Mouse (Mus musculus) megakaryocyte, embryonic 14.5 days (primary cell): ENCODE data around the gene Erich6. TPM values are rescaled to one million over a fixed set of nuclear protein-coding genes. Genes with fewer than 3 reads are reported as not detected.
A peak's percentile ranks its signal among the peaks of the same experiment; 100 is the strongest.

Source experiments
- H3K27me3 ChIP-seq: replicated peaks from 2 replicates; pipeline ENCODE3; 2012; ENCODE audit warnings: inconsistent platforms
- H3K36me3 ChIP-seq: replicated peaks from 2 replicates; pipeline ENCODE3; 2012; ENCODE audit warnings: low read length, inconsistent platforms, mixed read lengths
- H3K4me1 ChIP-seq: 2 replicates; pipeline ENCODE4 v1.6.1; 2012; ENCODE audit warnings: inconsistent platforms
- H3K4me3 ChIP-seq: replicated peaks from 2 replicates; pipeline ENCODE3; 2012; ENCODE audit warnings: moderate library complexity, mild to moderate bottlenecking, inconsistent platforms
- H3K9me3 ChIP-seq: 2 replicates; pipeline ENCODE4 v1.6.1; 2012; ENCODE audit warnings: inconsistent platforms
- FLI1 ChIP-seq: IDR thresholded peaks from 2 replicates; pipeline ENCODE4 v1.6.1; 2012; ENCODE audit warnings: low read length, inconsistent platforms, mixed read lengths
- GATA1 ChIP-seq: IDR thresholded peaks from 3 replicates; pipeline ENCODE4 v1.6.1; 2012; ENCODE audit warnings: mixed read lengths, low read length, inconsistent platforms, borderline replicate concordance
- polyA plus RNA-seq: library from polyadenylated mRNA; stranded (reverse); fragments of >175 nt; gene quantifications from 2 replicates; pipeline ENCODE4 v1.2.3, GENCODE M21; 2012; ENCODE audit warnings: low replicate concordance; ENCODE audit not compliant: insufficient read depth

Gene Erich6
- polyA plus RNA-seq, 1 experiment = not detected

DNA sequence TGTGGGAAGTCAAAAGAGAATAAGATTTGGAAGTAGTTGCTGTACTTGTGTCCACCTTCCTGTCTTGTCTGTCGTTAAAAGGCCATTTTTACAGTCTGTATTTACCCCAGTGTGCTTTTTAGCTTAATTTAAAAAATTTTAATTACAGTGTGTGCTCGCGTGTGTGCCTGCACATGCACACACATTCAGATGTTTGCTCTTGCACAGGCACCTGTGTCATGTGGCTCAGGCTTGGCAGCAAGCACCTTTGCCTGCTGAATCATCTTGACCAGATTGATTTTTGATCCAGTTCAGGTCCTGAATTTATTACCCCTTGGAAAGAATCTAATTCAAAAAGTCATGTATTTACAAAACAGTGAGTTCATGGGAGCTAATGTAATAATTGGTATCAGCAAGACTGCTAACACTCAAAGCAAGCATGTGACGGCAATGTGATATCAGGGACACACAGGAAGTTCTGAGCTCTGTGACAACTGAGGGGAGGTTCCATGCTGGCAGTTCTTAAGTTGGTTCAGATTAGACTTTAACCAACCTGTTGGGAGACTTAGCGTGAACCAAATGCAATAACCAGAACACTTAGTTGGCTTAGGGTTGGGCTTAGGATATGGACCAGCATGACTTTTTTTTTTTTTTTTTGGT lies 54.1 kb downstream of the Erich6 start:
- Histone ChIP-seq H3K27me3 (no peaks in the 10 kb centered on the region), H3K4me3 (peak overlapping the region; percentile 78), H3K4me1 (peaks cover 52% of the 10 kb centered on the region), H3K36me3 (peaks cover 40% of the 10 kb centered on the region), H3K9me3 (no peaks in the 10 kb centered on the region)
- TF ChIP-seq GATA1 = no peak
- no peak for TF ChIP-seq FLI1

GRCm38 (mm10) chr3:58582297-58582696 lies 54.7 kb downstream of the Erich6 start:
- peaks cover 53% of the 10 kb centered on the region for H3K4me1 ChIP-seq
- peaks cover 34% of the 10 kb centered on the region for H3K36me3 ChIP-seq

DNA sequence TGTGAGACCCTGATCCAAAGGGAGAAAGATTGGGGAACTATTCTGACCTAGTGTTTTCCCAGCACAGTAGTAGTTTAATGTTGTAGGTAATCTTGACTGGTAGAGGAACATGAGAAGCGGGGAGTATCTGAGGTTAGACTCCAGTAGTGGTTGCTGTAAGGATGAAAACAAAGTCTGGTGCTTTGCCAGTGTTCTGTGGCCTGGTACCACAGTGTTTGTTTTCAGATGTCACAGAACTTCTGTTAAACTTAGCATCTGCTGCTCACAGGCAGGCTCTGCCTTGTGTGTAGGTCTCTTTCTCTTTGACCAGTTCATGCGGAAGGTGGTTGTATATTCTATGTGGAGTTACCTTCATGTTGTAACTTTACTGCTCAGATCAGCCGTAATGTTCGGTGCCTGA lies 55.5 kb downstream of the Erich6 start:
- Histone ChIP-seq H3K4me1 (peaks cover 53% of the 10 kb centered on the region), H3K27me3 (no peaks in the 10 kb centered on the region), H3K4me3 (peak overlapping the region; percentile 16), H3K9me3 (no peaks in the 10 kb centered on the region), H3K36me3 (peaks cover 28% of the 10 kb centered on the region)
- TF ChIP-seq GATA1 = no peak

More at GRCm38 (mm10) chr3:58582297-58582696, 54.7 kb downstream of the Erich6 start:
- no peak for TF ChIP-seq GATA1
- no peak for TF ChIP-seq FLI1
- H3K9me3 ChIP-seq = no peaks in the 10 kb centered on the region
- H3K27me3 ChIP-seq = no peaks in the 10 kb centered on the region
- H3K4me3 ChIP-seq = peak overlapping the region; percentile 81

DNA sequence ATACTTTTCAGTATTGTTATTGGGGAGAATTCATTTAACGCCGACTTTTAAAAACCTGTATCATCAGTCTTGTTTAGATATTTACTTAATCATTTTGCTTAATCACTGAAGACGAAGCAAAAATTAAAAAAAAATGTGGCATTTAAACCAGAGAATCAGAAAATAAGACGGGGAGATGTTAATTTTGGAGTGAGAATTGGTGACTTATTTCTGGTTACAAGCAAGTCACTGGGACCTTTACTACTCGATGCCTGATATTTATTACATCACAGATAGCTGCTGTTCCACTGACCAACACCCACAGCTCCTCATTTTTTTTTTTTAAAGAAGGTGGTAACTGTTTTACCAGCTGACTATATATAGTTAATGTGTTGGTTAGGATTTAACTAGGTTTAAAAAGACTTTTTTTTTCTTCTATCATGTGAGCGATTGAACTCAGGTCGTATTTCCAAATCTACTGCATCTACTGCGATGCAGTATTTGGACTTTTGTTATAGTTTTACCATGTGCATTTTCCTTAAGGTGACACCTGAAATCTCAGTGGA lies 59.4 kb downstream of the Erich6 start:
- TF ChIP-seq GATA1 (no peak), FLI1 (no peak)
- Histone ChIP-seq H3K4me1 (peaks cover 39% of the 10 kb centered on the region), H3K36me3 (peaks cover 13% of the 10 kb centered on the region), H3K27me3 (no peaks in the 10 kb centered on the region), H3K4me3 (peak overlapping the region; percentile 97), H3K9me3 (no peaks in the 10 kb centered on the region)

DNA sequence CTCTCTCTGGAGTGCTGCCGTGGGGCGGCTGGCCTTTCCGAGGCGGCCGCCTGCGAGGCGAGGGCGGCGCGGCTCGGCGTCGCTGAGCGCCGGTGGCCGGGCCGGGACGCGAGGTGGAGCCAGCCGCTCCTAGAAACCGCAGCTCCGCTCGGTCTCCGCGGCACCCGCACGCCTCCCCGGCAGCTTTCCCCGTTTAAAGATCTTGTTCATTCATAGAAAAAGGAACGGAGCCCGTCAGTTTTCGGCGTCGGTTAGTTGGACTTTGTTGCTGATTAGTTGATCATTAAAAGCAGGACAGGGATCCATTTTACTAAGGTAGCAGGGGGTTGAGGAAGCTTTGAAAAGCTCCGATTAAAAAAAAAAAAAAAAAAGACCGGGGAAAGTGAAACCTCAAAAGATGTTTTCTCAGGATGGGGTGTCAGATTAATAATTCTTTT lies 59.9 kb downstream of the Erich6 start:
- TF ChIP-seq GATA1 (no peak), FLI1 (no peak)
- peaks cover 13% of the 10 kb centered on the region for H3K36me3 ChIP-seq
- no peaks in the 10 kb centered on the region for H3K9me3 ChIP-seq
- H3K4me1 ChIP-seq = peaks cover 34% of the 10 kb centered on the region
- peak overlapping the region; percentile 97 for H3K4me3 ChIP-seq
- H3K27me3 ChIP-seq = no peaks in the 10 kb centered on the region

- peak within 1 kb of the TSS; percentile 97 for H3K4me3 ChIP-seq
- H3K27me3 ChIP-seq = no peaks in the 10 kb centered on the region
- H3K4me1 ChIP-seq = peaks cover 27% of the 10 kb centered on the region
- TF ChIP-seq GATA1 (no peak), FLI1 (no peak)
- peaks cover 13% of the 10 kb centered on the region for H3K36me3 ChIP-seq
- H3K9me3 ChIP-seq = 0 out of 2 replicates have a peak, but pooled peaks cover 2% of the 10 kb centered on the region
These were observed 60.6 kb downstream of the Erich6 start, which contains the start of gene Selenot for GRCm38 (mm10) chr3:58576137-58577066. Gene Selenot, plus strand, starts transcription at chr3:58576636.

- TF ChIP-seq FLI1 (no peak), GATA1 (no peak)
- no peak overlapping the region for H3K4me3 ChIP-seq
- no peaks in the 10 kb centered on the region for H3K27me3 ChIP-seq
- no peaks in the 10 kb centered on the region for H3K36me3 ChIP-seq
- H3K9me3 ChIP-seq = peaks cover 17% of the 10 kb centered on the region
- H3K4me1 ChIP-seq = peaks cover 2% of the 10 kb centered on the region; the same call in 1 of the 2 replicates
These were observed 66.2 kb downstream of the Erich6 start for GRCm38 (mm10) chr3:58570821-58571220.

Other genes with a start within 250 kb of the Erich6 start
- gene Tsc22d2, start 222.5 kb downstream of the Erich6 start, polyA plus RNA-seq = 8.0 and 14.5 TPM in 2 replicates
- gene Eif2a, start 111.4 kb downstream of the Erich6 start, polyA plus RNA-seq = 0.65 and 3.2 TPM in 2 replicates
- 47.6 and 71.3 TPM in 2 replicates for gene Serp1, start 111.3 kb downstream of the Erich6 start, polyA plus RNA-seq
- 3.1 and 14.7 TPM in 2 replicates for gene Selenot, start 60.6 kb downstream of the Erich6 start, polyA plus RNA-seq
- 28.3 and 77.4 TPM in 2 replicates for gene Siah2, start 55.2 kb upstream of the Erich6 start, polyA plus RNA-seq
- gene Mindy4b-ps, start 185.1 kb upstream of the Erich6 start, polyA plus RNA-seq = not detected in 2 replicates
- gene Clrn1, start 248.1 kb upstream of the Erich6 start, polyA plus RNA-seq = not detected in 2 replicates